9 mouse cellular contexts compared by ENCODE assay signal in genomic region chr5:135725991-135726390, GRCm38 (mm10). TPM values are rescaled to one million over a fixed set of nuclear protein-coding genes. Genes with fewer than 3 reads are reported as not detected.
DNase-seq lines count a peak whose midpoint lies in the region; ATAC-seq and TF ChIP-seq lines count a peak whose summit lies in the region.
"Had no signal": no experiment of that assay in that cellular context is flagged by ENCODE, and none has a peak within 500 bp of the region (broad histone marks: within the 10 kb centered on the region; RNA-seq: fewer than 3 reads in every experiment).

No protein-coding gene starts in this region.

- H3K9ac ChIP-seq in forebrain, embryonic 14.5 days (ENCODE audit: low read length), result peak overlapping the region; percentile 54
- peak overlapping the region; percentile 57 for H3K9ac ChIP-seq in limb, embryonic 13.5 days
- no peak overlapping the region; the same call in 1 of the 2 replicates for H3K9ac ChIP-seq in stomach, embryonic 14.5 days (replicated peaks; ENCODE audit: low read depth, low read length)

- peaks cover 24% of the 10 kb centered on the region for H3K36me3 ChIP-seq in forebrain, embryonic 14.5 days (ENCODE audit: control insufficient read depth, insufficient read depth, low read length)
- peaks cover 31% of the 10 kb centered on the region for H3K36me3 ChIP-seq in limb, embryonic 13.5 days
- peaks cover 22% of the 10 kb centered on the region for H3K36me3 ChIP-seq in stomach, embryonic 14.5 days (ENCODE audit: control insufficient read depth, insufficient read depth, low read length)

- H3K4me2 ChIP-seq in forebrain, embryonic 14.5 days (ENCODE audit: low read length), result peak overlapping the region; percentile 59
- peak overlapping the region; percentile 64 for H3K4me2 ChIP-seq in limb, embryonic 13.5 days (replicated peaks)
- peak overlapping the region; percentile 48 for H3K4me2 ChIP-seq in stomach, embryonic 14.5 days (replicated peaks; ENCODE audit: low read depth, low read length)

- no peaks in the 10 kb centered on the region for H3K9me3 ChIP-seq in forebrain, embryonic 14.5 days (replicated peaks; ENCODE audit: control insufficient read depth, low read length)
- no peaks in the 10 kb centered on the region for H3K9me3 ChIP-seq in limb, embryonic 13.5 days
- H3K9me3 ChIP-seq in stomach, embryonic 14.5 days (ENCODE audit: control insufficient read depth, low read depth, low read length), result no peaks in the 10 kb centered on the region
- H3K9me3 ChIP-seq: G1E had no signal

- WGBS in forebrain, embryonic 14.5 days, result 29% methylated on average over 6 of the region's 6 CpGs
- WGBS in limb, embryonic 13.5 days, result 23% methylated on average over 6 of the region's 6 CpGs
- 28% methylated on average over 6 of the region's 6 CpGs for WGBS in stomach, embryonic 14.5 days

- H3K27ac ChIP-seq in layer of hippocampus, adult 2 months, result peak overlapping the region; percentile 92
- H3K27ac ChIP-seq in forebrain, embryonic 14.5 days (ENCODE audit: low read depth, low read length), result peak overlapping the region; percentile 98
- H3K27ac ChIP-seq in limb, embryonic 13.5 days, result peak overlapping the region; percentile 92
- H3K27ac ChIP-seq in stomach, embryonic 14.5 days (ENCODE audit: low read length), result peak overlapping the region; percentile 87

- H3K27me3 ChIP-seq in forebrain, embryonic 14.5 days (replicated peaks; ENCODE audit: control insufficient read depth, insufficient read depth, low read length), result no peaks in the 10 kb centered on the region
- no peaks in the 10 kb centered on the region for H3K27me3 ChIP-seq in limb, embryonic 13.5 days
- H3K27me3 ChIP-seq in stomach, embryonic 14.5 days (ENCODE audit: control insufficient read depth, insufficient read depth, low read length), result no peaks in the 10 kb centered on the region

- ATAC-seq in forebrain, embryonic 14.5 days, result peak; percentile 22; the same call in 1 of the 2 replicates
- ATAC-seq in limb, embryonic 13.5 days (ENCODE audit: low FRiP score, low read depth), result no peak
- no peak for ATAC-seq in stomach, embryonic 14.5 days (ENCODE audit: insufficient number of reproducible peaks, insufficient read depth, low FRiP score, low read depth)

- peaks cover 37% of the 10 kb centered on the region for H3K4me1 ChIP-seq in forebrain, embryonic 14.5 days (ENCODE audit: control insufficient read depth, insufficient read depth, low read length)
- peaks cover 59% of the 10 kb centered on the region for H3K4me1 ChIP-seq in limb, embryonic 13.5 days
- peaks cover 26% of the 10 kb centered on the region for H3K4me1 ChIP-seq in stomach, embryonic 14.5 days (ENCODE audit: control insufficient read depth, insufficient read depth, low read length)

- H3K4me3 ChIP-seq in layer of hippocampus, adult 2 months, result peak overlapping the region; percentile 43
- peak overlapping the region; percentile 29 for H3K4me3 ChIP-seq in forebrain, embryonic 14.5 days (ENCODE audit: low read depth, low read length)
- H3K4me3 ChIP-seq in limb, embryonic 13.5 days, result peak overlapping the region; percentile 37
- peak overlapping the region; percentile 9 for H3K4me3 ChIP-seq in stomach, embryonic 14.5 days (ENCODE audit: low read depth, low read length)

- DNase-seq in layer of hippocampus, adult 2 months (ENCODE audit: low spot score in 2 of 2), result no peak
- DNase-seq in layer of hippocampus, postnatal 14 days (ENCODE audit: low spot score in 2 of 2), result no peak
- DNase-seq in forebrain, embryonic 14.5 days (ENCODE audit: low spot score), result no peak
- no peak for DNase-seq in kidney, adult 8-10 months
- no peak for DNase-seq in frontal cortex, postnatal 36 days (ENCODE audit: low spot score in 2 of 2)

- no peak for TF ChIP-seq CTCF in layer of hippocampus, adult 2 months (conservative IDR thresholded peaks at IDR 0.05)

RNA-seq across cellular contexts. Expression of gene Tmem120a, which starts 18.3 kb away (rescaled TPM):
- 10 to 100 TPM; 16.9 to 19.8 TPM for total RNA-seq in layer of hippocampus, adult 2 months (2021)
- 10 to 100 TPM; 13.7 to 15.6 TPM for total RNA-seq in layer of hippocampus, postnatal 14 days (2021)
- polyA plus RNA-seq in forebrain, embryonic 14.5 days (2014; fragmentation: Nextera tagmentation; extraction: Ambion mirVana), result 80.1 and 83.8 TPM in 2 replicates
- polyA plus RNA-seq in limb, embryonic 13.5 days (2015; fragmentation: Nextera tagmentation; extraction: Ambion mirVana), result 49.3 and 49.4 TPM in 2 replicates
- polyA plus RNA-seq in stomach, embryonic 14.5 days (2014; fragmentation: Nextera tagmentation; extraction: Ambion mirVana), result 45.3 and 48.2 TPM in 2 replicates

RNA-seq across cellular contexts. Expression of gene Styxl1, which starts 52.2 kb away (rescaled TPM):
- total RNA-seq in layer of hippocampus, adult 2 months (2021), result not detected
- under 1 TPM in 1 of 2 experiments, not detected in 1; 0.44 TPM for total RNA-seq in layer of hippocampus, postnatal 14 days (2021)
- polyA plus RNA-seq in forebrain, embryonic 14.5 days (2014; fragmentation: Nextera tagmentation; extraction: Ambion mirVana), result 0.52 TPM in 1 of 2 replicates, not detected in the other
- 0.37 TPM in 1 of 2 replicates, not detected in the other for polyA plus RNA-seq in limb, embryonic 13.5 days (2015; fragmentation: Nextera tagmentation; extraction: Ambion mirVana)
- 0.25 and 0.35 TPM in 2 replicates for polyA plus RNA-seq in stomach, embryonic 14.5 days (2014; fragmentation: Nextera tagmentation; extraction: Ambion mirVana)
- polyA plus RNA-seq: G1E; spleen, adult 2 months had no signal

RNA-seq across cellular contexts. Expression of gene Mdh2, which starts 52.3 kb away (rescaled TPM):
- 100 to 1,000 TPM; 382 to 388 TPM for total RNA-seq in layer of hippocampus, adult 2 months (2021)
- 100 to 1,000 TPM; 463 to 479 TPM for total RNA-seq in layer of hippocampus, postnatal 14 days (2021)
- polyA plus RNA-seq in forebrain, embryonic 14.5 days (2014; fragmentation: Nextera tagmentation; extraction: Ambion mirVana), result 590 and 591 TPM in 2 replicates
- 449 and 457 TPM in 2 replicates for polyA plus RNA-seq in limb, embryonic 13.5 days (2015; fragmentation: Nextera tagmentation; extraction: Ambion mirVana)
- polyA plus RNA-seq in stomach, embryonic 14.5 days (2014; fragmentation: Nextera tagmentation; extraction: Ambion mirVana), result 494 and 496 TPM in 2 replicates

RNA-seq across cellular contexts. Expression of gene Por, which starts 56.2 kb away (rescaled TPM):
- 100 to 1,000 TPM; 103 to 112 TPM for total RNA-seq in layer of hippocampus, adult 2 months (2021)
- 10 to 100 TPM; 81.9 to 87.8 TPM for total RNA-seq in layer of hippocampus, postnatal 14 days (2021)
- polyA plus RNA-seq in forebrain, embryonic 14.5 days (2014; fragmentation: Nextera tagmentation; extraction: Ambion mirVana), result 82.1 and 101 TPM in 2 replicates
- polyA plus RNA-seq in limb, embryonic 13.5 days (2015; fragmentation: Nextera tagmentation; extraction: Ambion mirVana), result 89.7 and 93.5 TPM in 2 replicates
- polyA plus RNA-seq in stomach, embryonic 14.5 days (2014; fragmentation: Nextera tagmentation; extraction: Ambion mirVana), result 70.5 and 79.7 TPM in 2 replicates
